Mouse (Mus musculus) splenic B cell, adult 2 months (primary cell): ENCODE results near the gene Npcd.

ENCODE experiments used
- DNase-seq: peaks from one replicate; pipeline ENCODE4 v3.0.0-alpha.2; 2011; ENCODE audit warnings: low read depth, low spot score
- H3K27me3 ChIP-seq: 2 replicates; pipeline ENCODE4 v1.6.1; 2012; ENCODE audit warnings: mild to moderate bottlenecking, low read length, moderate library complexity, mixed read lengths; ENCODE audit not compliant: control insufficient read depth, poor library complexity, insufficient read depth, severe bottlenecking
- H3K36me3 ChIP-seq: 2 replicates; pipeline ENCODE4 v1.6.1; 2012; ENCODE audit warnings: mild to moderate bottlenecking, low read length, moderate library complexity, mixed read lengths; ENCODE audit not compliant: control insufficient read depth, poor library complexity, insufficient read depth, severe bottlenecking

The Npcd gene

GRCm38 (mm10) chr15:79802304-79802703, 31.7 kb downstream of the Npcd start:
- H3K27me3 ChIP-seq, result peaks cover 4% of the 10 kb centered on the region; the same call in 1 of the 2 replicates
- H3K36me3 ChIP-seq, result no peaks in the 10 kb centered on the region
- DNase-seq, result no peak

- DNase-seq, result no peak
- H3K27me3 ChIP-seq, result peaks cover 2% of the 10 kb centered on the region; the same call in 1 of the 2 replicates
Measured at GRCm38 (mm10) chr15:79801646-79802045, 32.4 kb downstream of the Npcd start.

GRCm38 (mm10) chr15:79800701-79801100, 33.3 kb downstream of the Npcd start:
- no peak for DNase-seq
- Histone ChIP-seq H3K27me3 (peaks cover 2% of the 10 kb centered on the region; the same call in 1 of the 2 replicates), H3K36me3 (no peaks in the 10 kb centered on the region)

More at GRCm38 (mm10) chr15:79801646-79802045, 32.4 kb downstream of the Npcd start:
- no peaks in the 10 kb centered on the region for H3K36me3 ChIP-seq

GRCm38 (mm10) chr15:79798591-79798990, 35.4 kb downstream of the Npcd start:
- DNase-seq, result no peak
- Histone ChIP-seq H3K36me3 (no peaks in the 10 kb centered on the region), H3K27me3 (no peaks in the 10 kb centered on the region)

- DNase-seq, result no peak
- H3K27me3 ChIP-seq, result no peaks in the 10 kb centered on the region
- H3K36me3 ChIP-seq, result no peaks in the 10 kb centered on the region
Measured at GRCm38 (mm10) chr15:79797680-79798079, 36.4 kb downstream of the Npcd start.

- H3K36me3 ChIP-seq, result no peaks in the 10 kb centered on the region
- DNase-seq, result no peak
- no peaks in the 10 kb centered on the region for H3K27me3 ChIP-seq
Measured at GRCm38 (mm10) chr15:79797096-79797495, 36.9 kb downstream of the Npcd start.

GRCm38 (mm10) chr15:79796256-79796655, 37.8 kb downstream of the Npcd start:
- Histone ChIP-seq H3K27me3 (no peaks in the 10 kb centered on the region), H3K36me3 (no peaks in the 10 kb centered on the region)
- no peak for DNase-seq

GRCm38 (mm10) chr15:79794173-79794572, 39.9 kb downstream of the Npcd start:
- Histone ChIP-seq H3K27me3 (no peaks in the 10 kb centered on the region), H3K36me3 (no peaks in the 10 kb centered on the region)
- no peak for DNase-seq

GRCm38 (mm10) chr15:79793076-79793475, 41.0 kb downstream of the Npcd start:
- peak; percentile 65 for DNase-seq
- H3K36me3 ChIP-seq, result no peaks in the 10 kb centered on the region
- H3K27me3 ChIP-seq, result no peaks in the 10 kb centered on the region

- H3K27me3 ChIP-seq, result no peaks in the 10 kb centered on the region
- no peak for DNase-seq
- no peaks in the 10 kb centered on the region for H3K36me3 ChIP-seq
Measured at GRCm38 (mm10) chr15:79792455-79792854, 41.6 kb downstream of the Npcd start.

GRCm38 (mm10) chr15:79791502-79791901, 42.5 kb downstream of the Npcd start:
- H3K27me3 ChIP-seq, result no peaks in the 10 kb centered on the region
- peak; percentile 75 for DNase-seq
- H3K36me3 ChIP-seq, result no peaks in the 10 kb centered on the region

GRCm38 (mm10) chr15:79790905-79791304, 43.1 kb downstream of the Npcd start:
- no peak for DNase-seq
- Histone ChIP-seq H3K27me3 (no peaks in the 10 kb centered on the region), H3K36me3 (no peaks in the 10 kb centered on the region)

- H3K36me3 ChIP-seq, result no peaks in the 10 kb centered on the region
- DNase-seq, result no peak
- H3K27me3 ChIP-seq, result no peaks in the 10 kb centered on the region
Measured at GRCm38 (mm10) chr15:79790111-79790510, 43.9 kb downstream of the Npcd start.

GRCm38 (mm10) chr15:79787815-79788214, 46.2 kb downstream of the Npcd start:
- Histone ChIP-seq H3K27me3 (no peaks in the 10 kb centered on the region), H3K36me3 (no peaks in the 10 kb centered on the region)
- DNase-seq, result no peak

- Histone ChIP-seq H3K36me3 (no peaks in the 10 kb centered on the region), H3K27me3 (no peaks in the 10 kb centered on the region)
- no peak for DNase-seq
Measured at GRCm38 (mm10) chr15:79785056-79785455, 49.0 kb downstream of the Npcd start.

- H3K27me3 ChIP-seq, result no peaks in the 10 kb centered on the region
- DNase-seq, result no peak
- no peaks in the 10 kb centered on the region for H3K36me3 ChIP-seq
Measured at GRCm38 (mm10) chr15:79777749-79778148, 56.3 kb downstream of the Npcd start, which contains the start of gene Dnal4. TSS of gene Dnal4 (minus strand) at chr15:79777849.
